Mouse (Mus musculus): ENCODE measurements around the gene Nmnat2. TPM values are rescaled to one million over a fixed set of nuclear protein-coding genes. Genes with fewer than 3 reads are reported as not detected.

The Nmnat2 gene
- polyA plus RNA-seq, 1 experiment from 2014 or later, result 5.0 TPM

DNA sequence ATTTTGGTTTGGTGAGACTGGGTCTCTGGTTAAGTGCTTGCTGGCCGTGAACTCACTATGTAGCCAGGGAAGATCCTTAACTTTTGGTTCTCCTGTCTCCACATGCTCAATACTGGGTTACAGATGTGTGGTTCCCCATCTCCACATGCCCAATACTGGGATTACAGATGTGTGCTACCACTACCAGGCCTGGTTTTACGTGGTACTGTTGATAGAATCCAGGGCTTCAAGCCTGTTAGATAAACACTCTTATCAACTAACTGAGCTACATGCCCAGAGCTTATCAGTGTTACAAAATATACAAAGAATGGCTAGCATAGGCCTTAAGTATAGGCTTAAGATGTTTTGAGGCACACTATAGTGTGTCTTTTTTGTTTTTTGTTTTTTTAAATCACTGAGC is 69.7 kb downstream of the Nmnat2 start:
- H3K4me2 ChIP-seq, result no peak overlapping the region
- no peak for ATAC-seq (ENCODE audit: borderline replicate concordance, extremely low read depth, low FRiP score, low TSS enrichment)
- H3K27me3 ChIP-seq, result no peaks in the 10 kb centered on the region
- H3K9me3 ChIP-seq, result no peaks in the 10 kb centered on the region
- no peaks in the 10 kb centered on the region for H3K4me1 ChIP-seq
- 31% methylated on average over 2 of the region's 2 CpGs for WGBS
- H3K36me3 ChIP-seq, result no peaks in the 10 kb centered on the region
- no peak overlapping the region for H3K9ac ChIP-seq
- H3K27ac ChIP-seq, result no peak overlapping the region
- no peak overlapping the region for H3K4me3 ChIP-seq

DNA sequence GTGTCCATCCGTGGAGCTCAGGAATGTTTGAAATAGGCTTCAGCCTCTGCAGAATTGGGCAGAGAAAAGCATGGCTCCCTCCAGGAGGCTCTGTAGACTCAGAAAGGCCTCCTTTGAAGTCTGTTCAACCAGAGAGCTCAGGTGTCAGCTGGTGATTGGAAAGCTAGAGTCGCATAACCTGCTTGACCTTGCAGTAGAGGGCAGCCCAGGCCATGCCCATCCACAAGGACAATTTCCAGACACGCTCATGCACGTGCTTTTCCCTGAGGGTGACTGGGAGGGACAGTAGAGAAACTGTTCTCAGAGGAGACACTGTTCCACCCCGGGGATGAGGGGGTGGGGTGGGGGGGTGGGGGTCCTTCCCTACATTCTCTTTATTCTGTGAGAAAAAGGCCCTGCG is 76.6 kb downstream of the Nmnat2 start:
- no peak for ATAC-seq (ENCODE audit: borderline replicate concordance, extremely low read depth, low FRiP score, low TSS enrichment)
- WGBS, result 53% methylated on average over 6 of the region's 6 CpGs
- Histone ChIP-seq H3K27me3 (no peaks in the 10 kb centered on the region), H3K9ac (no peak overlapping the region), H3K4me2 (no peak overlapping the region), H3K4me3 (no peak overlapping the region), H3K36me3 (no peaks in the 10 kb centered on the region), H3K27ac (no peak overlapping the region), H3K9me3 (no peaks in the 10 kb centered on the region), H3K4me1 (peaks cover 17% of the 10 kb centered on the region)

DNA sequence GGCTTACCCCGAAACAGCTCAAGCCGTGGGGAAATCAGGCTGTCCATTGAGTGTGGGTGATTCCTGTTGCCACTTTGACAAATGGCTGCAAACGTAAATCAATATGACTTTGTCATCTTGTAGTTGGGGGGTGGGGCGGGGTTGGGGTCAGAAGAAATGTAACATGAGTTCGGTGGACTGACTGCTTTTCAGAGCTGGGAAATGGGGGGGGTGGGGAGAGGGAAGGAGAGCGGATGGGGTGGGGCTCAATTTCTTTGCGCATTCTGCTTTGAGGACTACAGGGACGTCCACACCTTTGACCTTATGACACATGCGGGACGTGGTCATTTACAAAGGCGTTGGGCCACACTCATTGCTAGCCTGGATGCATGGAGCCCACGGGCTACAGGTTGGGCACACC is 77.2 kb downstream of the Nmnat2 start:
- Histone ChIP-seq H3K9me3 (no peaks in the 10 kb centered on the region), H3K4me2 (no peak overlapping the region), H3K4me3 (no peak overlapping the region), H3K27ac (no peak overlapping the region), H3K4me1 (peaks cover 21% of the 10 kb centered on the region), H3K36me3 (no peaks in the 10 kb centered on the region), H3K9ac (no peak overlapping the region), H3K27me3 (no peaks in the 10 kb centered on the region)
- no peak for ATAC-seq (ENCODE audit: borderline replicate concordance, extremely low read depth, low FRiP score, low TSS enrichment)
- 58% methylated on average over 12 of the region's 12 CpGs for WGBS

GRCm38 (mm10) chr1:153033145-153033908 is 78.5 kb downstream of the Nmnat2 start:
- WGBS, result 56% methylated on average over 5 of the region's 5 CpGs
- no peak overlapping the region for H3K9ac ChIP-seq
- no peak overlapping the region for H3K4me3 ChIP-seq
- ATAC-seq (ENCODE audit: borderline replicate concordance, extremely low read depth, low FRiP score, low TSS enrichment), result no peak
- no peaks in the 10 kb centered on the region for H3K36me3 ChIP-seq
- no peaks in the 10 kb centered on the region for H3K27me3 ChIP-seq
- H3K4me1 ChIP-seq, result peaks cover 33% of the 10 kb centered on the region
- H3K27ac ChIP-seq, result no peak overlapping the region
- no peaks in the 10 kb centered on the region for H3K9me3 ChIP-seq
- H3K4me2 ChIP-seq, result no peak overlapping the region

GRCm38 (mm10) chr1:153034064-153034463 is 79.3 kb downstream of the Nmnat2 start:
- 53% methylated on average over 7 of the region's 7 CpGs for WGBS
- H3K27ac ChIP-seq, result no peak overlapping the region
- ATAC-seq (ENCODE audit: borderline replicate concordance, extremely low read depth, low FRiP score, low TSS enrichment), result no peak

GRCm38 (mm10) chr1:153035328-153035944 is 80.6 kb downstream of the Nmnat2 start:
- Histone ChIP-seq H3K9ac (no peak overlapping the region), H3K36me3 (no peaks in the 10 kb centered on the region), H3K4me3 (no peak overlapping the region), H3K4me2 (no peak overlapping the region), H3K27ac (peak overlapping the region; percentile 85), H3K9me3 (no peaks in the 10 kb centered on the region), H3K27me3 (no peaks in the 10 kb centered on the region), H3K4me1 (peaks cover 42% of the 10 kb centered on the region)
- 30% methylated on average over 6 of the region's 6 CpGs for WGBS
- no peak; the same call in 1 of the 2 replicates for ATAC-seq (ENCODE audit: borderline replicate concordance, extremely low read depth, low FRiP score, low TSS enrichment)

More at GRCm38 (mm10) chr1:153034064-153034463, 79.3 kb downstream of the Nmnat2 start:
- peaks cover 33% of the 10 kb centered on the region for H3K4me1 ChIP-seq
- no peaks in the 10 kb centered on the region for H3K9me3 ChIP-seq
- H3K9ac ChIP-seq, result no peak overlapping the region
- H3K4me3 ChIP-seq, result no peak overlapping the region
- H3K27me3 ChIP-seq, result no peaks in the 10 kb centered on the region
- H3K4me2 ChIP-seq, result no peak overlapping the region
- H3K36me3 ChIP-seq, result no peaks in the 10 kb centered on the region

DNA sequence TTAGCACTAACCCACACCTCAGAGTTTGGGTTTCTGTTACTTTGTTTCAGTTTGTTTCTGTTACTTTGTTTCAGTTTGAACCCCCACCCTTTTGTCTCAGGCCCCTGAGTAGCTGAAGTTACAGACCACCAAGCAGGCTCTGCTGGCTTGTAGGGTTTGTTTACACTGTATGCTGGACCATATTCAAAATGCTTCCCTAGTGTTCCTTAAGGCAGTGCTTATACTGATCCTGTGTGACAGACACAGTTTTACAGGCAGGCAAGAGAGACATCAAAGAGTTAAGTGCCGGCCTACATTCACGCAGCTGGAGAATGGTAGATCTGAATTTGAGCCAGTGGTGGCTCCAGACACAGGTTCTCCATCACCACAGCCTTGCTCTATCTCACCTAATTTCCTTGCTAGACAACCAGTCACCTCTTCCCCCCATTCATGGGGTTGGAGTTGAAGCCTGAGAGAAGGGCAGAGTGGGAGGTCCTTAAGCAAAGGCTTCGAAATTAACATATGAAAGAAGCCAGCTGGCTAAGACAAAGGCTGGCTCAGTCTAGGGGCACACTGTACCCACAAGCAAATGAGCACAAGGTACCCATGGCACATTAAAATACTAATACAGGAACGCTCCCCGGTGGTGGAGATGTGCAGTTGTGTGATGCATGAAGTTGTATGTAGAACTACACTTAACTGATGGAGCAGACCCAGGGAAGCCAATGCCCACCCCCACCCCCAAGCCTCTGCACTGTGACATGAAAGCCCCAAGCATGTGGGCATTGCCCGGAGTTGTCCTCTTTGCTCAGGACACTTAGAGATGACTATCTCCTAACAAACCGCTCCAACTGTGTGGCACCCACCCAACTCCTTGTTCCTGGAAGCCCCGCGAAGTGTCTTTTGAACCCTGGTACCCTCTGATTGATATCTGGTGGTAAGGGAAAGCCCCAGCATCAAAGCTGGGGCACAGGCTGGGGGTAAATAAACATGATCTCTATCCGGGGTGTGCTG is 82.9 kb downstream of the Nmnat2 start:
- 56% methylated on average over 10 of the region's 10 CpGs for WGBS
- peak overlapping the region; percentile 85 for H3K27ac ChIP-seq
- ATAC-seq (ENCODE audit: borderline replicate concordance, extremely low read depth, low FRiP score, low TSS enrichment), result peak; percentile 83

GRCm38 (mm10) chr1:153040091-153040490 is 85.3 kb downstream of the Nmnat2 start:
- no peaks in the 10 kb centered on the region for H3K9me3 ChIP-seq
- H3K27me3 ChIP-seq, result no peaks in the 10 kb centered on the region
- H3K4me2 ChIP-seq, result no peak overlapping the region
- 44% methylated on average over 3 of the region's 3 CpGs for WGBS
- H3K36me3 ChIP-seq, result no peaks in the 10 kb centered on the region
- H3K27ac ChIP-seq, result no peak overlapping the region; the same call in 1 of the 2 replicates
- no peak overlapping the region for H3K4me3 ChIP-seq
- H3K4me1 ChIP-seq, result peaks cover 57% of the 10 kb centered on the region
- H3K9ac ChIP-seq, result no peak overlapping the region
- 0 out of 2 replicates have a peak, but pooled peaks have one; percentile 29 for ATAC-seq (ENCODE audit: borderline replicate concordance, extremely low read depth, low FRiP score, low TSS enrichment)

More for the DNA sequence above, 82.9 kb downstream of the Nmnat2 start:
- H3K4me1 ChIP-seq, result peaks cover 61% of the 10 kb centered on the region
- H3K9me3 ChIP-seq, result no peaks in the 10 kb centered on the region
- H3K27me3 ChIP-seq, result no peaks in the 10 kb centered on the region
- no peaks in the 10 kb centered on the region for H3K36me3 ChIP-seq
- H3K4me3 ChIP-seq, result no peak overlapping the region
- no peak overlapping the region for H3K4me2 ChIP-seq
- no peak overlapping the region for H3K9ac ChIP-seq

DNA sequence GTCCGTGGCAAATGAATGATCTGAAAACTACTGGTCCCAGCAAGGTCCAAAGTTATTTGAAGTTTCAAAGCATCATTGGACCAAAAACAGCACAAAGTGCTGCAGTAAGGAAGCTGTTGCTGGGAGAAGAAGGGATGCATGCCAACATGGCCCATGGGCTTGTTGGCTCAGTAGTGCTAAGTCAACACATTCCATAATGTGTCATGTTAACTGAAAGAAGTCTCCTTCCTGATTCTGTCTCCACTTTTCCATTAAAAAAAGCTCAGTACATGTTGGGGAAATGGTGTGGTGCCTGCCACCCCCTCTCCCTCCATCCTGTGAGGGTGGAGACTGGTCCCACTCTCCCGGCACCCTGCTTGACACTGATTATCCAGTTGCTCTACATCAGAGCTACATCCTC is 86.3 kb downstream of the Nmnat2 start:
- peaks cover 49% of the 10 kb centered on the region for H3K4me1 ChIP-seq
- H3K36me3 ChIP-seq, result no peaks in the 10 kb centered on the region
- H3K27me3 ChIP-seq, result no peaks in the 10 kb centered on the region
- H3K4me2 ChIP-seq, result no peak overlapping the region
- H3K9me3 ChIP-seq, result no peaks in the 10 kb centered on the region
- H3K27ac ChIP-seq, result peak overlapping the region; percentile 30
- ATAC-seq (ENCODE audit: borderline replicate concordance, extremely low read depth, low FRiP score, low TSS enrichment), result no peak
- WGBS, result 55% methylated on average over 2 of the region's 2 CpGs
- H3K9ac ChIP-seq, result no peak overlapping the region
- no peak overlapping the region for H3K4me3 ChIP-seq

- Histone ChIP-seq H3K4me2 (no peak overlapping the region), H3K9ac (no peak overlapping the region), H3K27ac (0 out of 2 replicates have a peak overlapping the region, but pooled peaks have one; percentile 11), H3K36me3 (no peaks in the 10 kb centered on the region), H3K9me3 (no peaks in the 10 kb centered on the region), H3K4me1 (peaks cover 38% of the 10 kb centered on the region), H3K4me3 (no peak overlapping the region), H3K27me3 (no peaks in the 10 kb centered on the region)
- no peak for ATAC-seq (ENCODE audit: borderline replicate concordance, extremely low read depth, low FRiP score, low TSS enrichment)
- 69% methylated on average over 2 of the region's 2 CpGs for WGBS
These were observed 87.5 kb downstream of the Nmnat2 start for GRCm38 (mm10) chr1:153042318-153042717.

DNA sequence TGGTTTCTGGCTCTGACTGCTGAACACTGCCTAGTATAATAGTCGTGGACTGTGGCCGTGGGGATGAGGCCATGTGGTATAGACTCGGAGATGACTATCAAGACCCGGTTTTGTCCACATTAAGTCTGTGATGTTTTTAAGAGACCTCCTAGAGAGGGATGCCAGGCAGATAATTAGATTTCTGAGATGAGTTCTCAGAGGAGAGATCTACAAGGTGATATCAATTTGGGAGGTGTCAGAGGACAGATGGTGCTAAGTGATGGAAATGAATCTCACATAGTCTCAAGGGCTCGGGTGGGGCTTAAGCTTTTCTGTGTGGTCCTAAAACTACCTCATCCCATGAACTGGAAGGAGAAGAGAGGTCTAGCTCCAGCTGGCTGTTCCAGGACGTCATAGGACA is 88.5 kb downstream of the Nmnat2 start:
- Histone ChIP-seq H3K27me3 (no peaks in the 10 kb centered on the region), H3K9ac (no peak overlapping the region), H3K36me3 (no peaks in the 10 kb centered on the region), H3K9me3 (no peaks in the 10 kb centered on the region), H3K4me2 (no peak overlapping the region), H3K27ac (no peak overlapping the region), H3K4me3 (no peak overlapping the region), H3K4me1 (peaks cover 37% of the 10 kb centered on the region)
- whole genome bisulfite sequencing, result 48% methylated on average over 6 of the region's 6 CpGs
- no peak for ATAC-seq (ENCODE audit: borderline replicate concordance, extremely low read depth, low FRiP score, low TSS enrichment)

Data from lung, embryonic 15.5 days (tissue).